Mouse (Mus musculus): ENCODE measurements around the gene Trim60.

GRCm38 (mm10) chr8:65030735-65031485, 12.5 kb upstream of the Trim60 start:
- no peak for TF ChIP-seq CTCF (IDR thresholded peaks at IDR 0.05; ENCODE audit: low read depth)
- no peak for TF ChIP-seq EP300 (IDR thresholded peaks at IDR 0.05; ENCODE audit: low read depth)

Data from heart, postnatal 0 days (tissue).